Mouse (Mus musculus) kidney, adult 9 months (tissue): ENCODE measurements around the gene Bmp6.
A peak's percentile ranks its signal among the peaks of the same experiment; 100 is the strongest.

ENCODE experiments used
- DNase-seq: peaks from one replicate; pipeline ENCODE4 v3.0.0; 2022

Gene Bmp6

DNA sequence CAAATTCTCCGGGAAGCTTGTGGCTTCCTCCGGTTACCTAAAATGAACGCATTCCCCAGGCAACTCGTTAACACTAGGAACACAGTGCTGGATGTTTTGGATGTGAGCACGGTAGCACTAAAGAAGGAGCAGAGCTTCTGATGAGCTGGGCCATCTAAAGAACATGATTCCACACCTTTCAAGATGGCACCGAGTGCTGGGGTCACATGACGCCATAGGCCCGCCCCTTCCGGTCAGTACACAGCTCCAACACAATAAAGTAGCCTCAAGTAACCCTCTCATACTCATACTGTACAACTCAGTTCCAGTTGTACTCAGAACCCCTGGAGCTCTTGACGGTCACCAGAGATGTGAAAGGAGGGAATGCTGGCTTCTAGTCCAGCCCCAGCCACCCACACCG, 171.7 kb downstream of the Bmp6 start:
- DNase-seq, result no peak

DNA sequence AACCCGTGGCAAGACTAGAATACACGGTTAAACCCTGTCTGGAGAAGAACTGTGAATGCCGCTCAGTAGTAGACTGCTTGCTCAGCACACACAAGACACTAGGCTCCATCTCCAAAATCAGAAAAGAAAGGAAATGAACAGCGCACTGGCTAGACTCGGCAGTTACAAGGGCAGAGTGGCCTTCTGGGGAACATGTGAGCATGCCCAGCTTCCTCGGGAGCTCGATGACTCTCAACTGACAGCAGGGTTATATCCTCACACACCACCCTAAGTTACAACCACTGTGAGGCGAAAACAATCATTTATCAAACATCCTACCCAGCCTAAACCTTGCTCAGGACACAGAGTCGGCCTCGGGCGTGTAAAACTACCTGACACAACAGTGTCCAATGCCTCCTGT, 175.4 kb downstream of the Bmp6 start:
- no peak for DNase-seq

DNA sequence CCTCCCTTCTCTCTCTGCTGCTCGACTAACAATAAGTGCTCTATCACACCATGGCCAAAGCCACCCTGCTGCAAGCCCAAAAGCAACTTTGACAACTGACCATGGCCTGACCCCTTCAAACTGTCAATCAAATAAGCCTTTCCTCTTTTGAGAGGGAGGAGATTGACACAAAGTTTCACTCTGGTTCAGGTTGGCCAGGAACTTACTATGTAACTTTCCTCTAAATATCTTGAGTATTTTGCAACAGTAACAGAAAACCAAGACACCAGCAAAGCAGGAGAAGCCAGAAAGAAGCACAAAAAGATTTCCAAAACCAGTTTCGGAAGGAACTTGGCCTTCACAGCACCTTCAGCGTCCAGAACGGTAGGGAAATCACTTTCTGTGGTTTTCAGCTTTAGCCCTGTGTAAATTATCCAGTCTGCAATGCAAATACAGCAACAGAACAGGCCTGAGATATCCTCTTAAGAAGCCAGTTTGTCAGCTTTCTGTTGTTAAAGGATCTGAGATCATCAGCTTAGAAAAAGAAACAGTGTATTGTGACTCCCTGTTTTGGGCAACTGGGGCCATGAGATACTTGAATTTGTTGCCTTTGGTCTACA, 177.2 kb downstream of the Bmp6 start:
- DNase-seq, result no peak

DNA sequence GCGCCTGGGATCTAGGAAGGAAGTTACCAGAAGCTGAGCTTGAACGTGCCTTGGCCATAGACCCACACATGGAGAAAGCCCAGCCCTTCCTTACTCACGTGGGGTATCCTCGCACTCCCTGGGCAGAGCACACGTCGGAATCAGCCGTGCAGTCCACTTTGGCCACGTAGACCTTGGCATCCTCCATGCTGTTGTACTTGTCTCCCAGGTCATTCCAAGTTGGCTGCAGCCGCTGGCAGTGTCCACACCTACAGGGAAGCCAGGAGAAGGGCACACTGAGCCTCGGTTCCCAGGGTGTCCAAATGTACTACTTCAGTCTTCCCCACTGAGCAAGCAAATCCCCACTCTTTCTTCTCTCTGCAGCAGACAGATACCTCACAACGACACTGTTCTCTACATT, 178.3 kb downstream of the Bmp6 start:
- DNase-seq, result no peak

DNA sequence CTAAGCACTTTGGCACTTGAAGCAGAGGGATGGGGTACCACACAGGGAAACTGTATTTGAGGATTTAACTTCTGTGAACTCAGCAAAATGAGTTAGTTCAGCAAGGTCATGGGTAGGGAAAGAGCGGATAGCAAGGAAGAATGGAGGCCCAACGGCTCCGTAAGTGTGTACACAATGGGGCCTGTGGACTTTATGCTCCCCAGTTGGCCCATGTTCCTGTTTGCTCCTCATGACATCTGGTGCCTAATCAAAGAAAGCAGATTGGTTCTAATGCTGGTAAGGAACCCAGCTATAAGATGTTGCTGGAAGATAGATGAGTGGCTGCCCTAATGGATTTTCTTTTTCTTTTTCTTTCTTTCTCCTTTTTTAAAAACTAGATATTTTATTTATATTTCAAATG, 180.4 kb downstream of the Bmp6 start:
- DNase-seq, result no peak

DNA sequence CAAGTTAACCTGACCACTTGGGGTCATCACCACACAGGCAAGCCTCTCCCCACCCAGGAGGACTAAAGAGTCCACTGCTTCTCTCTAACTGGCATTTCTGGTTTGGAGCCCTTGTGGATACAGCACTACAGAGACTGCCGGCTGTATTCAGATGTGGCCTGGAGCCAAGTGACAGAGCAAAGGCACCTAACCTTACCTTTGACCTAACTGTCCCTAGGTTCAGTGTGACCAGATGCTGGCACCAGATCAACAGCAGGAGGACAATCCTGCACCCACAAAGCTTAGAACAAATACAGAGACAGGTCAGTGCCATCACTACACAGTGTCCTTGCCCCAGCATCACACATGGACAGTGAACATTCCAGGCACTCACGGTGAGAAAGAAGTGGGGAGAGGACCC, 181.2 kb downstream of the Bmp6 start:
- peak; percentile 53 for DNase-seq

DNA sequence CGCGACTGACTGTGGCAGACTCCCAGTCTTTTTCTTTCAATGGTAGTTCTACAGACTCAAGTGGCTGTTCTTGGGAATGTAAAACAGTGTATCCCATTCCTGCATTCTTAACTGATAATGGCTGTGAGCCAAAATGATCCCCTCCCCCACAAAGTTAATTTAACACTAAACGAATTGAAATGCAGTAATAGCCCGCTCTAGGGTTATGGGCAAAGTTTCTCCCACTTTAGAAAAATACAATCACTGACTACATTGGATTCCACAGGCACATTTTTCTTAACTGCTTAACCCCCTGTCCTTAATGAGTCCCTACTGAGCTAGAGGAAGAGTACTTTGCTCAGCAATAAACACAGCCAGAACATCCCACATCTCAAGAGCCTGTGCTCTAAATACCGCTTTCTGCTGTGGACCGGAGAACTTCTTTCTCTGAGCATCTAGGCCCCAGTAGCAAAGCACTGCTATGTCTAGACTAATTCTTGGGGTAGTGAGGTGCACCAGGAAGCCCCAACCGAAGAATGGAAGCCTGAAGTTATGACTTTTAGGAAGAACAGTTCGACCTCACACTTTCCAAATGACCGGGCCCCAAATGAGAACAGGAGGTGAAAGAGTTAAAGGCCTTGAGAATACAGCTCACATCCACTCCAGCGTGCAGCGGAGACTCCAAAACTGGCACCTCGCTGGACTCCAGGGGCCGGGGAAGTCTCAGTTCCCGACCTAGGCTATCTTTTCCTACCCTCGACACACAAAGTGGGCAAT, 182.3 kb downstream of the Bmp6 start:
- DNase-seq, result peak; percentile 84

DNA sequence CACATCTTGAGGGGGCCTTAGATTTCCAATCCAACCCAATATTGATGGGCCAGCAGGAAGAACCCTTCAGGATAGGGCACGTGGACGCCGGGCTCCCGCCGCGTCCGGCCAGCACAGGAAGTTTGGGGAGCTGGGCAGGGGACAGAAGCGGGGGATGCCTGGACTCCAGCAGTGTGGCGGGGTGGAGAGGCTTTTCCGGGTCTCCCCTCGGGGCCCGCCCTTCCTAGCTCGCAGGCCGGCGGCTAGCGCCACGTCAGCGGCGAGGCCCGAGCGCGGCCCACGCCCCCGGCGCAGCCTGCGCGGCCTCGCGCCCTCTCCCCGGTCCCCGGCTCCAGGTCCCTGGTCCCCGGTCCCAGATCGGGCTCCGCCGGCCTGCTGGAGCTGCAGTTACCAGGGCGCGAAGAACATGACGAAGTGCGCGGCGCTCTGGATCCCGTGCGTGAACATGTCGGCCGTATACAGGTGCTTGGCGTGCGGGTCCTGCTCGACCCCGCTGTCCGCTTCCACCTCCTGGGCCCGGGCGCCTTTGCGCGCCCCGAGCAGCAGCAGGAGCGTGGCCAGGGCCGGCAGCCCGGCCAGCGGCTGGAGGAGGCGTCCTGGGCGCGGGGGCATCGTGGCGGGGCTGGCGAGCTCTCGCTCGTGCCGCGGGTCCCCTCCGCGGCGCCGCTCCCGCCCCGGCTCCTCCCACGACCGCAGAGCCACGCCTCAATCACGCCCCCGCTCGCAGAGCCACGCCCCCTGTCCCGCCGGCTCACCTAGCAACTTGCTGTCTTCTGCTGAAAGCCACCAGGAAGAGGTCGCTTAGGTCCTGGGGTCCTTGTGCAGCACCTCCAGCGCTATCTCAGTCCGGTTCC, 183.1 kb downstream of the Bmp6 start:
- DNase-seq, result peak; percentile 90

DNA sequence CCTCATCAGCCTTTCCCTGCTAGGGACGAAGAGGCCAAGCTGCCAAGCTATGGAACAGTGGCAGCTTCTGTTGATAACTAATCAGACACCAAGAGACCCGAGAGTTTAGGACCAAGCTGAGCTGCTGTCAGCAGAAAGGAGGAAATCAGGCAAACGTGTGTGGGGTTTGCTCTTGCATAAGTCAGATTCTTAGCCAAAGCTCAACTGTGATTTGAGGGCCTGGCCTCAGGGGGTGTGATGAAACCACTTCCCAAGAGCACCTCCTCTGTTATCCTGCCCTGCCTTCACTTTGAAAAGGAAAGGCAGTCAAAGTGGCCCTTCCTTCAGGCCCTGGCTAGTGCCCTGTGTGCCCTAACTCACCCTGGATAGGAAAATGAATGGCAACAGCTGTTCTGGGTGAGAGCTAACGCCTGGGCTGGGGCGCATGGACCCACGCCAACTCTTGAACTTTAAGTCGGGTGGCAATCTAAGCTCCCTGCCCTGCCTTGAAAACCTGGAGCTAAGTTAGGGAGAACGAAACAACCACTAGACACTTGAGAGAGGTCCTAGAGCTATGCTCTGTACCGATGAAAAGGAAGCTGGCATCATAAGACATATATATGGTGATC, 183.9 kb downstream of the Bmp6 start, which contains the start of gene Txndc5:
Txndc5 (minus strand) TSS at position 138 of the 608 bp plus-strand sequence.
- no peak for DNase-seq

DNA sequence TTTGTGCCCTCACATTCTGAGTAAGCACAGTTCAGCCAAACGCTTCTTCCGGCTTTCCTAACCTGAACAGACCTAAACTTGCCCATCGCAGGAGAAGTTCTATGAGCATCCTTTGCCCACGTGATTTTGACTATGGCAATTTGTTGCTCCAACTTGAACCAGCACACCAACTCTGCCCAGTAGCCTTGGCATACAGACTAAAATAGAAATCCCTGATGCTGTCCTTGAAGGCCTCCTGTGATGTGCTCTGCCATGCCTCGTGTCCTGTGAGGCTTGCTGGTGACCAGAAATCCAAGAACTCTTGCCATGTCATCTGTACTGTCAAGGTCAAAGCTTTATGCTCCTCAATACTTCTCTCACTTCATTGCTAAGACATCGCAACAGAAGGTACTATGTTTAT, 184.7 kb downstream of the Bmp6 start:
- no peak for DNase-seq

DNA sequence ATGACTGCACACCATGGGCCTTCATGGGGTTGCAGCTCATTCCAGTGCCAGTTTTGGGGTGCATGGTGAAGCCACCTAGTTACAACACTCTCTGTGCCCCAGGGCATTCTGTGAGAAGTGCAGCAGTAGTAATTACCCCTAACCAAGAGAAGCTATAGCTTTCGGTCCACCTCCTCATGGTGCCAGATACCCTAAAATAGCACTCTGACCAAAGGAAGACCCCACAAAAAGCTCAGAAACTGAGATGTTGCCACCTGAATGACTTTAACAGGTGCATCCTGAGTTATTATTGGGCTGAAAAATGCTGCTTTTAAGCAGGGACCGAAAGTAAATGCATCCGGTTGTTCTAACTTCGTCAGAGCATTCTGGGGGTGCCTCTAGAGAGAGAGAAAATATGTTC, 186.6 kb downstream of the Bmp6 start:
- DNase-seq, result no peak

DNA sequence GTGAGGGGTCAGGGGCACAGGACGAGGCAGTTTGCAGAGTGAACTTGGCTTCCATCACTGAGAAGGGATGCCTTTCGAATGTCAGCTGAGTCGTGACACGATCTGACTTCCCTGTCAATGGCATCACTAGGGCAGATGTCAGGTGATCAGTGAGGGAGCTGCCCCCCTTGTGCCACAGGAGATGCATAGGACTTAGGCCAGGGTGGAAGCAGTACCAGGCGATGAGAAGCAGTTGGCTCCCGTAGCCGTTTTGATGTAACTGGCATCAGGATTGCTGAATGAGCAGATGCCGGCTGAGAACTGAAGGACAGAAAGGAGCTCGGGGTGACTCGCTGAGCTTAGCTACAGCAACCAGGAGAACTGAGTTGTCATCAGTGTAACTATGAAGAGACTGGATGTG, 188.6 kb downstream of the Bmp6 start:
- no peak for DNase-seq

DNA sequence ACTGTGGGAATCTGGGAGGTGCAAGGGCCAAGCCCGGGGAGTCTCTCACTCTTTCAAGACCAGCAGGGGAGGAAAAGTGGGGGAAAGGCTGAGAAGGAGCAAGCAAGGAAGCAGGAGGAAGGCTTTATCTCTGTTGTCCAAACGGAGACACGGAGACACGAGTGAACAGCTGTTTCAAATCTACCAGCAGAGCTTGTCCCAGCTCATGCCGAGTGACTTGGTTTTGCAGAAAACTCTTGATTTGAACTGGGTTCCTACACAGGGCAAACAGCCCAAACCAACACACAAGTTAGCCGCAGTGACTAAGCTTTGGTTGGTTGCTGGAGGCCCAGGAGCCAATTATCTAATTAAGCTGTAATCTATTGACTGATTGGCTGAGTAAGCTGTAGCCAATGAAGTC, 189.1 kb downstream of the Bmp6 start:
- DNase-seq, result no peak

DNA sequence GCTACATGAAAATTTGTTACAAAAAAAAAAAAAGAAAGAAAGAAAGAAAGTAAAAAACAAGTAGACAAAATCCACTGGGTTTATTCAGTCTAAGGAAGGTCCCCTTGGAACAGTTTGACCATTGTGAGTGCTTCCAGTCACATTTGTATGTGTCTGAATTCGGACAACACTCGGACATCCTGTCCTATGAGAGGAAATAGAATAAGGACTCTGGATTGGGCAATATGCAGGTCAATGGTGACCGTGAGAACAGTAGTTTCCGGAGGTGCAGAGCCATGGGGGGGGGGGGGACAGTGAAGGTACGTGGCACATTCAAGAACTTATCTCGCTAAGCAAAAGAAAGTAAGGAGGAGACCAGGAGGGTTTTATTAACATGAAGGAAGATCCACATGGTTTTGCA, 189.8 kb downstream of the Bmp6 start:
- DNase-seq, result no peak

DNA sequence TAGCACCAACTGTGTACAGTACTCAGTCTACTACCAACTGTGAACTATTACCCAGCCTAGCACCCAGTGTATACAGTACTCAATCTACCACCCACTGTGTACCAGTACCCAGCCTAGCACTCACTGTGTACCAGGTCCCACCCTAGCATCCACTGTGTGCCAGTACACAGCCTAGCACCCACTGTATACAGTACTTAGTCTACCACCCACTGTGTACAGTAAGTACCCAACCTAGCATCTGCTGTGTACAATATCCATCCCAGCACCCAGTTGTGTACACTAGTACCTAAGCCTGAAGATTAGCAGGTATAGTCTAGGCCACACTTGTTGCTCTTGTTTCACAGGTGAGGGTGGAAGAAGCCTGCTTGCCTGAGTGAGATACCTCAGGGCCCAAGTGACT, 192.6 kb downstream of the Bmp6 start:
- DNase-seq, result no peak

DNA sequence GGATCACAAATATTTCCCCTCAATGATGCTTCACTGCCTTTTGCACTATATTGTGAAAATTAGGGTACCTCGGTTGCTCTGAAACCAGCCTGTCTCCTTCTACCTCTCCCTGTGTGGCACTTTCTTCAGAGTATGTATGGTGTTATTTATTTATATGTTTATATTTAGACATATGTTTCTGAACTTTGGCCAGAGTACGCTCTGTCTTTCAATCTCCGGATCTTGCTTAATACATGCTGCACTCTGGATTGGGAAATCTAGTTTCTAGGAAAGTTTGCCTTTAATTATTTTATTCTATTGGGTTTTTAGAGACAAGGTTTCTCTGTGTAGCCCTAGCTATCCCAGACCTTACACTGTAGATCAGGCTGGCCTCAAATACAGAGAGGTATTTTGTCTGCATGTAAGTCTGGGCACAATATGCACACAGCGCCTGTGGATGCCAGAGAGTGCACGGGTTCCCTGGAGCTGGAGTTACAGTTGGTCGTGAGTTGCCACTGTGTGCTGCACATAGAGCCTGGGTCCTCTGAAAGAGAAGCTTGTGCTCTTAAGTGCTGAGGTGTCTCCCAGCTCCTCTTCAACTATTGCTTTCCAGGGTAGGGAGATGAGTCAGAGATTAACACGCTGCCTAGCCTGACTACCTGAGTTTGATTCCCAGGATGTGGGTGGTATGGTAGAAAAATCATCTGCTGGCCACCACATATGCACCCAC, 194.4 kb downstream of the Bmp6 start:
- no peak for DNase-seq

DNA sequence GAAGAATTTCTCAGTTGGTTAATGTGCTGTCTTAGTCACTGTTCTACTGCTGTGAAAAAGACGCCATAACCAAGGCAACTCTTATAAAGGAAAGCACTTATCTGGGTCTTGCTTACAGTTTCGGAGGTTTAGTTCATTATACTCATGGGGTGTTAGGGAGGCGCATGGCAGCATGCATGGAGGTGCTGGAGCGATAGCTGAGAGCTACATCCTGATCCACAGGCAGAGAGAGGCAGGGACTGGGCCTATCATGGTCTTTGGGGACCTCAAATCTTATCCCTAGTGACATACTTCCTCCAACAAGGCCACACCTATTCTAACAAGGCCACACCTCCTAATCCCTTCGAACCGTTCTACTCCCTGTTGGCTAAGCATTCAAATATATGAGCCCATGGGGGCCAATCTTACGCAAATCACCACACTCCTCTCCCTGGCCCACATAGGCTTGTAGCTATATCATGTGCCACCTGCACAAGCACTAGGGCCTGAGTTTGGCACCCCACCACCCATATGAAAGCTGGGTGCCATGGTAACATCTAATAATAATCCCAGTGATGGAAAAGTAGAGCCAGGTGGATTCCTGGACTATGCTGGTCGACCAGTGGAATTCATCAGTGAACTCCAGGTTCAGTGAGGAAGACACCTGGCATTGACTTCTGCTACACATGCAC, 198.7 kb downstream of the Bmp6 start:
- DNase-seq, result no peak

DNA sequence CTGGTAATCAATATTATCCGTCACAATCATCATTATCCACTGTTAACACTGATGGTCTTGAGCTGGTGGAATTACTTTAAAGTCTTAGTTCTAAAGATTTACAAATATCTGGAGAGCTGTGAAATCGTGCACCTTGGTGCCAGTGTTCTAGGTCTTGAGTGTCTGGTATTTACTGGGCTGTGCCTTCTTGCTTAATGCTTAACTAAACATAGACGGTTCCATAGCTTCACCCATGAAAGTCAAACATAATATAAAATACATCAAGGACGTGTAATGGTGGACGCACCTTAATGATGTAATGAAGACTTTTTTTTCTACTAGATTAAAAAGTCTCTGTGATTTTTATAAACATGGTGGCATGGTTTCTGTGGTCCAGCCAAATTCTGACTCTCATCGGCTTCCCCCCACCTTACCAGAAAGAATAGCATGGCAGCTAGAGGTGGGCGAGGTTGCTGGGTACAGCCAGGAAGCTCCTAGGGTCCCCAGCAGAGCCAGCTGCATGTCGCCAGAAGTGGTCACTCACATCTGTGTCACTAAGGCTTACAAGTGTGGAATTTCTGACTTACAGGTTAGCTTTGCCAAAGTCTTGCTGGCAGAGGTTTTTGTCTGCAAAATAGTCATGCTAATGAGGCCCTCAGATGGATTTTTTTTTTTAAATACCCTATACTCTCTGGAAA, 200.0 kb downstream of the Bmp6 start:
- DNase-seq, result no peak

DNA sequence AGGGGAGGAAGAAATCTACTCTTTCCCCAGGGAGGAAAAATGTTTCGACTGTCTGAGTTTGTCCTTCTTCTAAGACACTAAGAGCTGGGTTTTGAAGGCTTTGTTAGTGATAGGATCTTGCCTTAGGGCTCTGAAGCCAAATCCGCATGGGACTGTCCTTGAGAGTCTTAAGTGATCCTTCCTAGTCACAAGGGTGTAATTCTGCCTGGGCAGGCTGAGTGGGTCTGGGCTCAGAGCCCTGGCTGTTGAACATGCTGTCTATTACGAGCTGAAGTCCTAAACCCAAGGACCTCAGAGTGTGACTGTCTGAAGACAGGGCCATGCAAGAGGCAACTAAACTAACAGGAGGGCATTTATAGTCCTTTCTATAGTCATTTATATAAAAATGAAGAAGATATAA, 200.6 kb downstream of the Bmp6 start:
- DNase-seq, result no peak

DNA sequence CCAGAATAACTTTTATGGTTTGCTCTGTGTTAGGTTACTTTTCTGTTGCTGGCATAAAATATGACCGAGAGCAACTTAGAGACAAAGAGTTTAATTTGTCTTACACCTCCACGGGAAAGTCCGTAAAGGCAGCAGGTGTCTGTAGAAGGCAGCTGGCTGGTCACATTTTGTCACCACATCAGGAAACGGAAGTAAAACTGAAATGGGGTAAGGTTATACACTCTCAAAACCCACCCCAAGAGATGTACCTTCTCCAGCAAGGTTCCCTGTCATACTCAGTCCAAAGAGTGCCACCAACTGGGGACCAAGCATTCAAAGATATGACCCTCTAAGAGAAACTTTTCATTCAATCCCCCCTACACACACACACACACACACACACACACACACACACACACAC, 201.8 kb downstream of the Bmp6 start:
- no peak for DNase-seq

DNA sequence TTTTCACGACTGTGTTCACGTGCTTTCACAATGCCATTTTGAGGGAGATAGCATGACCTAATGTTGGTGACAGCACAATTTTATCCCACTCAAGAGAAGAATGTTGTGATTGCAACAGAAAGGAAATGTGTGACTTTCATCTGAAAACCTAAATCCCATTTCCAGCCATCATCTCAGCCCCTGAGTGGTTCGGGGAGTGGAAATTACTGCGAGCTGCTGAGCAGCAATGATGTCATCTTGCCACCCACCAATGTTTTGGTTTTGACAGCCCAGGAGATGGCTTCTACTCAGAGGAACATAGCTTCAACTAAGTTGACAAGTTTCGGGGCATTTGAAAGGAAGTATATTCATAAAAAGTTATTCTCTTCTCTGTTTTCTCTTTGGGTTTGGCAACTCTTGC, 202.8 kb downstream of the Bmp6 start:
- DNase-seq, result no peak

DNA sequence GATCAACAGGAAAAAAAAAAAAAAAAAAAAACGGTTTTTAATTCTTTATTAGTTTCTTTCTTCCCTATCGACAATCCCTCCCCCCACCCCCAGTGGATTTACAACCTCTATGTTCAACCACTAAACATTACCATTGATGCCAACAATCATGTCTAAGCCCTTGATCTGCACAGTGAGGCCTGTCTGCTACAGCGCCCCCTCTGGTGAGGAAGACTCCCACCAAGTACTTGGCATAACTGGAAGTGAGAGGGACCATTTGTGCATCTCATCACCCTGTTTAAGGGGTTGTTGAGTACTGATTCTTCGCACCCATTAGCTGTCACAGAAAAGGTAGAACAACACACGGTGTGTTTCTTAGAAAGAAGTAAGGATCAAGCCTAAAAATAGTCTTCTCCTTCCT, 203.8 kb downstream of the Bmp6 start:
- no peak for DNase-seq
